Comparison of ENCODE assay signal across 15 mouse cellular contexts in the genomic region with DNA sequence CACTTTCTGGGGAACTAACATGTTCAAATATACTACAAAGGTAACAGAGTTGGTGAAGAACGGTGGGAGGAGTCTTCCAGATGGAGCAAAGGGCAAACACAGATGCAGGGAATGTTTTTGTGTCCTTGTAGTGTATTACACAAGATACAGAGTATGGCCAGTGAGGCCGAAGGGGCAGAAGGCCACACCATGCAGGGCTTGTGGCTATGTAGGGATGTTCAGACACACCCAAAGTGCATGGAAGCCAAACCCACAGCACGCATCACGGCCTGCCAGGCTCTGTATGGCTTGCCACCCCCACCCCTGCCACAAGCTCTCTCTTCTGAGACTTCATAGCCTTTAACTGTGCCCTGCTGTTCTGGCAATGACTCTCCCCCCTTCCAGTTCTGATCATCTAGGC. TPM values are rescaled to one million over a fixed set of nuclear protein-coding genes. Genes with fewer than 3 reads are reported as not detected.
"Had no signal": no experiment of that assay in that cellular context is flagged by ENCODE, and none has a peak within 500 bp of the region (broad histone marks: within the 10 kb centered on the region; RNA-seq: fewer than 3 reads in every experiment).

No protein-coding gene starts in this region.

- H3K9me3 ChIP-seq: intestine, embryonic 15.5 days; limb, embryonic 12.5 days; liver, embryonic 15.5 days; lung, embryonic 15.5 days; midbrain, embryonic 13.5 days; neural tube, embryonic 12.5 days had no signal

- ATAC-seq: intestine, embryonic 15.5 days; midbrain, embryonic 13.5 days had no signal

- H3K4me3 ChIP-seq: intestine, embryonic 15.5 days; layer of hippocampus, adult 2 months; limb, embryonic 12.5 days; liver, embryonic 15.5 days; lung, embryonic 15.5 days; midbrain, embryonic 13.5 days; neural tube, embryonic 12.5 days had no signal

- H3K9ac ChIP-seq: intestine, embryonic 15.5 days; limb, embryonic 12.5 days; liver, embryonic 15.5 days; lung, embryonic 15.5 days; midbrain, embryonic 13.5 days; neural tube, embryonic 12.5 days had no signal

- DNase-seq: kidney, adult 8-10 months; kidney, postnatal 4 days; spleen, adult 18-20 months; thymus, adult 18-20 months; thymus, postnatal 14 days had no signal

- H3K4me2 ChIP-seq: intestine, embryonic 15.5 days; limb, embryonic 12.5 days; liver, embryonic 15.5 days; lung, embryonic 15.5 days; midbrain, embryonic 13.5 days; neural tube, embryonic 12.5 days had no signal

- H3K27me3 ChIP-seq: intestine, embryonic 15.5 days; liver, embryonic 15.5 days; lung, embryonic 15.5 days; midbrain, embryonic 13.5 days; neural tube, embryonic 12.5 days had no signal

- H3K27ac ChIP-seq: intestine, embryonic 15.5 days; layer of hippocampus, adult 2 months; limb, embryonic 12.5 days; liver, embryonic 15.5 days; lung, embryonic 15.5 days; midbrain, embryonic 13.5 days; neural tube, embryonic 12.5 days had no signal

- H3K4me1 ChIP-seq: intestine, embryonic 15.5 days; liver, embryonic 15.5 days; lung, embryonic 15.5 days; midbrain, embryonic 13.5 days; neural tube, embryonic 12.5 days had no signal

- H3K36me3 ChIP-seq: intestine, embryonic 15.5 days; limb, embryonic 12.5 days; liver, embryonic 15.5 days; lung, embryonic 15.5 days; midbrain, embryonic 13.5 days; neural tube, embryonic 12.5 days had no signal

RNA-seq across cellular contexts. Expression of gene Casq2, which starts 15.2 kb away (rescaled TPM):
- total RNA-seq: megakaryocyte-erythroid progenitor cell, adult 5-6 weeks; neutrophil, adult 5-6 weeks had no signal
- polyA plus RNA-seq: liver, adult 2 months had no signal
